Mouse (Mus musculus) frontal cortex, adult 2 months (tissue): ENCODE data around the gene Nxpe2. TPM values are rescaled to one million over a fixed set of nuclear protein-coding genes. Genes with fewer than 3 reads are reported as not detected.
"Not testable (repeated sequence)": the region's sequence is repeated elsewhere in the genome, so short reads cannot be mapped to it uniquely, and the experiment has no call there.

Source experiments
- DNase-seq, 2 experiments: peaks; one replicate each; pipeline ENCODE4 v3.0.0; 2022; ENCODE audit warnings: low spot score in 1 of 2; ENCODE audit errors: extremely low spot score in 1 of 2
- polyA plus RNA-seq: library from polyadenylated mRNA; depleted of rRNA; stranded (reverse); fragments of >200 nt; gene quantifications from 2 replicates; pipeline ENCODE4 v1.2.3, GENCODE M21; 2012; rRNA removed

Nxpe2 gene
- polyA plus RNA-seq, 1 experiment, result 0.80 TPM

DNA sequence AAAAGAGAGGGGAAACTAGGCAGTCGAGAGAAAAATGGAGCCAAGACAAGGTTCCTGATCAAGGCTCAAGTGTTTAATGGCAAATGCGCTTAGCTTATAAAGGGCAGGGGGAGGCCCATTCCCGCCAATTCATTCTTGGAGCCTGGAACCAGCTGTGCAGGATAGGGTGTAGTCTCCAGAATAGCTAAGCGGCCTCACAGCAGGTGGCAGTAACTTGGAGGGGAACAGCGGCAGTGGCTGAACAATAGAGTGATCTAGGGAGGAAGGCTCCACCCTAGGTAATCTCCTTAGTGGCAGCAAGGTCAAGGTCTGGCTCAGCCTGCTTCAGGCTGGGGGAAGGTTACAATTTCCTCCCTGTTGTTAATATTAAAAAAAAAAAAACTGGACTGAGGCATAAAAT lies 49.7 kb downstream of the Nxpe2 start:
- DNase-seq, result not testable (repeated sequence)

DNA sequence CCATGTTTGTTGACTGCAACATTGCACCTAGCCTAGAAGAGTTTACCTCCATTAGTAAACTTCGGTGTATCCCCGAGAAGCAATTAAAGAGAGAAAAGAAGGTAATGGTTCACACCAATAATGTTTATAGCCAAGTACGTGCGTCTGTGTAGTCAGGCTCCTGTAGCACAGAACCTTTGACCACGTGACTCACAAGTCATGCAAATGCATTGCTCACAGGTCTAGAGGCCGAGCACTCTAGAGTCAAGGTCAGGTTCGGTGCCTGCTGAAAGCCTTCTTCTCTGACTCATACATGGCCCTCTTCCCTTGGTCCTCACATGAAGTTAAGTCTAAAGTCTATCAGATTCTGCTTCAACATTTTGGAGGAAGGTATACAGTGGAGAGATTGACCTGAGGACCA lies 54.3 kb downstream of the Nxpe2 start:
- no peak for DNase-seq

DNA sequence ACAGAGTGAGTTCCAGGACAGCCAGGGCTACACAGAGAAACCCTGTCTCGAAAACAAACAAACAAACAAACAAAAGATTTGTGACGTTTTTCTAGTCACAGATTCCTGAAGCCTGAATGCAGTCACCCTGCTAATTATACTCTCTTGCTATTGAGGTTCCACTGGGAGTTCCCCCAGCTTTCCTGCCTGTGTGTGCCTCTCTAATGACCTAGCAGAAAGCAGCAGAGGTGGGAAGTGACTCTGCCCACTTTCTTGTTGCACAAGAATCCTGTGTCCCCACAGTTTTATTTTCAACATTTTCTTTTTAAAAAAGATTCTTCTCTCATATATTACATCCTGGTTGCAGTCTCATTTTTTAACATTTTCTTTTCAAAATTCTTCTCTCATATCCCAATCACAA lies 58.5 kb downstream of the Nxpe2 start:
- peak in 1 of 2 experiments; percentile 2 for DNase-seq

DNA sequence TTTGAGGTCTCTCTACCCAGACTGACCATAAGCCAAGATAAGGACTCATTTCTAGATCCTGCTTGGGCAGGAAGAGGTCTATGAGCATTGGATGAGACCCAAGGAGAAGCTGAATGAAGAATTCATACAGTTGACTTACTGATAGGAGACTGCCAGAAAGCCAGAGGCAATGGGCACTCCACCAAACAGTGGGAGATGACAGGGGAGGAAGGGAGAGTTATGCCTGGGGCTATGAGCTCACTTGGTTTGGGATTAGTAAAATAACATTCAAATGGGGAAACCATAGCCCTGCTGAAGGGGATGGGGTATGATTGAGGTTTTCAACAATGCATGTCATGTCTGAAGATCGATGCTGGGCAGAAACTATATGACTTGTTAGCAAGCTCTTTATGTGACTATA lies 63.0 kb downstream of the Nxpe2 start:
- DNase-seq, result no peak

DNA sequence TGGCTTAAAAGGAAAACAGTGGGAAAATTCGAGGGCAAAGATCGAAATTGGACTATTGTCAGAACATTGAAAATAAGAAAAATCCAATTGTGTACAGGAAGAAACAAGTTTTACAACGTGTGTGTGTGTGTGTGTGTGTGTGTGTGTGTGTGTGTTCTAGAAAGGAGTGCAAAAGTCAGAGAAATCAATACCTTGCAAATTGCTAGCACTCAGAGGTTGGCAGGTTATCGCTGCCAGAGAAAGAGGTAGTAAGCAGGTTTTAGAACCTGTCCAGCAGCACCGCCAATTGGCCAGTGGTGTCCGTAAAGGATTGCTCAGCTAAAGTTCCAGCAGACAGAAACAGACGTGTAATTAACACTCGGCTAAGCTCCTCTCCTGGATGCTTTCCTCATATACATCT lies 69.0 kb downstream of the Nxpe2 start:
- DNase-seq, result no peak

DNA sequence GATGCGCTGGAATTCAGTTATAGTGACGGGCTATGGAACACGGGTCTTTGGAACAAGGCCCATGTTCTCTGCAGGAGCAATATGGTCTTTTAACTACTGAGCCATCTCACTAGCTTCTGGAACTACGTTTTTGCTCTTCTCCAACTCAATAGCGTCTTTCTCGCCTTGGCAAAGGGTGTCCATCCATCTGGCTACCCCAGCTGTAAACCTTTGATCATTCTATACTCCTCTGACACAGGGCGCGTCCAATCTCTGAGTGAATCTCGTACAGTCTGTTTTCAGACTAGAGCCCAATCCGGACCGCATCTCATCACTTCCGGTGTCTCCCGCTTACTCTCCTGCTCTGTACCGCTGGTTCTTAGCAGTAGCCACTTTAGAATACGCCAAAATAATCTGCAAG lies 76.4 kb downstream of the Nxpe2 start:
- DNase-seq, result no peak

Other genes with a start within 250 kb of the Nxpe2 start
- gene Nxpe4, start 191.4 kb downstream of the Nxpe2 start, polyA plus RNA-seq, result 10.1 and 12.8 TPM in 2 replicates
- gene Rexo2, start 127.2 kb upstream of the Nxpe2 start, polyA plus RNA-seq, result 159 and 176 TPM in 2 replicates
- gene Rbm7, start 141.8 kb upstream of the Nxpe2 start, polyA plus RNA-seq, result 32.4 and 36.4 TPM in 2 replicates
- 12.4 and 20.9 TPM in 2 replicates for gene Gm5617, start 142.0 kb upstream of the Nxpe2 start, polyA plus RNA-seq